Mouse (Mus musculus): Measurements from ENCODE around the gene Lipn. TPM values are rescaled to one million over a fixed set of nuclear protein-coding genes. Genes with fewer than 3 reads are reported as not detected.

Gene Lipn
- polyA plus RNA-seq, 1 experiment: not detected

DNA sequence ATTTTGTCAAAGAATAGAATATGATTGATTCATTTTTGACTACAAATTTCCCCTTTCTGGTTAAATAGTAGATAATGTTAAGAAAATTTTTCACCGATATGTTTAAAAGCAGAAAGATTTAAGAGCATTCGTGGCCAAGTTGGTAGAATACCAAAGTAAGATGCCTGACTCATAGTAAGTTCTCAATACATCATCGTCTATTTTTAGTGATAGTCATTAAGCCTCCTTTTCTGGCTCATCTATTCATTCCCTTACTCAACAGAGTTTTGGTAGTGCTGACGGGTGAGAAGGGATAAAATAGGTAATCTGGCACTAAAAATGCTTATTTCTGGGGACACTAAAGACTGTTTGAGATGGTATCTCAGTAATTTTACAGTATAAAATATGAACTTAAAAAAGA, 3.1 kb upstream of the Lipn start:
- TF ChIP-seq SRF (IDR thresholded peaks at IDR 0.05; ENCODE audit: control insufficient read depth, insufficient read length, low read depth) (no peak), MYOD1 (IDR thresholded peaks at IDR 0.05; ENCODE audit: control insufficient read depth in 1 of 3, insufficient read length in 2 of 3, low read depth in 2 of 3) (no peak), TCF3 (IDR thresholded peaks at IDR 0.05; ENCODE audit: insufficient read length, low read depth) (no peak), USF1 (IDR thresholded peaks at IDR 0.05; ENCODE audit: low read depth) (no peak), TCF12 (IDR thresholded peaks at IDR 0.05; ENCODE audit: insufficient read depth, poor library complexity, severe bottlenecking) (no peak), POLR2A (IDR thresholded peaks at IDR 0.05; ENCODE audit: insufficient read length, low read depth) (no peak), POLR2AphosphoS2 (IDR thresholded peaks at IDR 0.05; ENCODE audit: insufficient read length, low read depth) (no peak), E2F4 (IDR thresholded peaks at IDR 0.05; ENCODE audit: insufficient read depth) (no peak), MAX (IDR thresholded peaks at IDR 0.05; ENCODE audit: low read depth) (no peak), CEBPB (IDR thresholded peaks at IDR 0.05; ENCODE audit: insufficient read depth, poor library complexity, severe bottlenecking) (no peak), REST (IDR thresholded peaks at IDR 0.05; ENCODE audit: insufficient read depth, insufficient read length) (no peak), MYOG (IDR thresholded peaks at IDR 0.05; ENCODE audit: control insufficient read depth in 1 of 3, insufficient read depth in 1 of 3, insufficient read length in 2 of 3, low read depth in 2 of 3) (no peak)
- H3K4me2 ChIP-seq (ENCODE audit: low read depth): no peak overlapping the region
- no peaks in the 10 kb centered on the region for H3K27me3 ChIP-seq (ENCODE audit: control insufficient read depth, insufficient read depth, insufficient read length)

DNA sequence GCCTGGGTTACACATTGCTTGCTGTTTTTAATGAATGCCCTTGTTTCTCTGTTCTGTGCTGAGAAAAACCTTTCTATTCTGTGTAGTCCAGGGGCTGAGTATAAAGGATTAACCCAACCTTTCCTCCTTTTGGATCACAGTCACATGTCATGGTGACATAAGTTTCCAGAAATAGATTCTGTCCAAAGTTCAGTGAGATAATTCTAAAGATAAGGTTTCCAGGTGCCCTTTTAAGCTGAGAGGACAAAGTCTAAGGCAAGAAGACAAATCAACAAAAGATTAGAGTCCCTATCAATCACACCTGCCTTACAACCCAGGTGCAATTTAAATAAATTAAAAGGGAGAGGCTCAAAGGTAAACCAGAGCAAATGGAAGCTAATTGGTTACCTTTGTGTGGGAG, 7.1 kb downstream of the Lipn start:
- Histone ChIP-seq H3K4me3 (no peak overlapping the region), H3K4me2 (ENCODE audit: low read depth) (no peak overlapping the region), H3K79me2 (ENCODE audit: control insufficient read depth, insufficient read depth) (no peaks in the 10 kb centered on the region), H3ac (ENCODE audit: control insufficient read depth, insufficient read length) (no peak overlapping the region), H3K27me3 (ENCODE audit: control insufficient read depth, insufficient read depth, insufficient read length) (no peaks in the 10 kb centered on the region), H3K36me3 (ENCODE audit: control insufficient read depth, insufficient read depth) (no peaks in the 10 kb centered on the region)
- no peak for TF ChIP-seq USF1 (IDR thresholded peaks at IDR 0.05; ENCODE audit: low read depth)

More for the DNA sequence above, 3.1 kb upstream of the Lipn start:
- no peak overlapping the region for H3ac ChIP-seq (ENCODE audit: control insufficient read depth, insufficient read length)
- no peak overlapping the region for H3K4me3 ChIP-seq
- H3K36me3 ChIP-seq (ENCODE audit: control insufficient read depth, insufficient read depth): no peaks in the 10 kb centered on the region
- H3K79me2 ChIP-seq (ENCODE audit: control insufficient read depth, insufficient read depth): no peaks in the 10 kb centered on the region

DNA sequence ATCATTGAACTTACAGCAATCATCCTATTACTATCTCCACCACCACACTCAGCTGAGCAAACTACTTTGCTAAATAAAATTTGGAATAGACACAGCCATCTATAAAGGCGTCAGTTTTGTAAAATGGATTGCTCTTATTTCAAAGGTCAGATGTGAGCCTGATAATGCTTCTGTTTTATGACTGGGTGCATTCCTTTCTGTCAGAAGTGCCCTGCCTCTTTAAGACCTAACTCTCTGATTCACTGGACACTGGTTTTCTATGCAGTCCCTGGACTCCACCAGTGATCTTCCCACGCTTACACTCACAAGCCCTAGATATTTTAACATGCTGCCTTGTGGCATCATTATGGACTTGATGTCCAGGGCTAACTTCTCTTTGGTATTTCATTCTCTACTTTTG, 11.0 kb downstream of the Lipn start:
- Histone ChIP-seq H3K4me2 (ENCODE audit: low read depth) (no peak overlapping the region), H3K4me3 (no peak overlapping the region), H3K79me2 (ENCODE audit: control insufficient read depth, insufficient read depth) (no peaks in the 10 kb centered on the region), H3ac (ENCODE audit: control insufficient read depth, insufficient read length) (no peak overlapping the region), H3K27me3 (ENCODE audit: control insufficient read depth, insufficient read depth, insufficient read length) (no peaks in the 10 kb centered on the region), H3K36me3 (ENCODE audit: control insufficient read depth, insufficient read depth) (no peaks in the 10 kb centered on the region)
- no peak for TF ChIP-seq POLR2AphosphoS2 (IDR thresholded peaks at IDR 0.05; ENCODE audit: insufficient read length, low read depth)
- no peak for TF ChIP-seq TCF12 (IDR thresholded peaks at IDR 0.05; ENCODE audit: insufficient read depth, poor library complexity, severe bottlenecking)
- TF ChIP-seq SRF (IDR thresholded peaks at IDR 0.05; ENCODE audit: control insufficient read depth, insufficient read length, low read depth): no peak
- no peak for TF ChIP-seq MYOD1 (IDR thresholded peaks at IDR 0.05; ENCODE audit: control insufficient read depth in 1 of 3, insufficient read length in 2 of 3, low read depth in 2 of 3)
- no peak for TF ChIP-seq MAX (IDR thresholded peaks at IDR 0.05; ENCODE audit: low read depth)
- TF ChIP-seq MYOG (IDR thresholded peaks at IDR 0.05; ENCODE audit: control insufficient read depth in 1 of 3, insufficient read depth in 1 of 3, insufficient read length in 2 of 3, low read depth in 2 of 3): no peak
- TF ChIP-seq TCF3 (IDR thresholded peaks at IDR 0.05; ENCODE audit: insufficient read length, low read depth): no peak
- no peak for TF ChIP-seq REST (IDR thresholded peaks at IDR 0.05; ENCODE audit: insufficient read depth, insufficient read length)
- TF ChIP-seq POLR2A (IDR thresholded peaks at IDR 0.05; ENCODE audit: insufficient read length, low read depth): no peak
- no peak for TF ChIP-seq E2F4 (IDR thresholded peaks at IDR 0.05; ENCODE audit: insufficient read depth)
- TF ChIP-seq CEBPB (IDR thresholded peaks at IDR 0.05; ENCODE audit: insufficient read depth, poor library complexity, severe bottlenecking): no peak

DNA sequence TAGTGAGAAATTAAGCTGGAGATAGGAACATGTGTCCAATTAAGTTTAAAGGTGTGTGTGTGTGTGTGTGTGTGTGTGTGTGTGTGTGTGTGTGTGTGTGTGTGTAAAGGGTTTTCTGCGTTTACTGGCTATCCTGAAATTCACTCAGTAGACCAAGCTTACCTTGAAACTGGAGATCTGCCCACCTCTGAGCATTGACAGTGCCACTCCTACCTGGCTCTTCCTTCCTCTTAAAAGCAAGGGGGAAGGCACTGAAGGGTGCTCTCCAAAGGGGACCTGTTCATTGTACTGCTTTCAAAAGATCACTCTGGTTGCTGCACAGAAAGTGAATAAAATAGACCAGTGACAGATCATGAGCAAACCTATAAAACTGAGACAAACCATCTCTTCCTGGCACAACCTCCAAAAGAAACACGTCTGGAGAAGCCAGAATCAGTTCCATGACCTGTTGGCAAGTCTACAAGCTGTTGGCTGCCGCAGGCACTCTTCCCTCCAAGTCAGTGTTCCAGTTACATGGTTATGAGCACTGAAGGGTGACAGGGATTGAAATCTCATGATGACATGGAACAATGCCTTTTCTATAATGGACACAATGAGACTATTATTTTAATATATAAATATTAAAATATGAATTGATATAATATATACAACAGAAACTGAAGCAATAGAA, 22.0 kb downstream of the Lipn start:
- no peak overlapping the region for H3K4me3 ChIP-seq
- H3K36me3 ChIP-seq (ENCODE audit: control insufficient read depth, insufficient read depth): no peaks in the 10 kb centered on the region
- no peaks in the 10 kb centered on the region for H3K79me2 ChIP-seq (ENCODE audit: control insufficient read depth, insufficient read depth)
- H3K27me3 ChIP-seq (ENCODE audit: control insufficient read depth, insufficient read depth, insufficient read length): no peaks in the 10 kb centered on the region
- no peak for TF ChIP-seq POLR2A (IDR thresholded peaks at IDR 0.05; ENCODE audit: insufficient read length, low read depth)
- no peak overlapping the region for H3K4me2 ChIP-seq (ENCODE audit: low read depth)
- H3ac ChIP-seq (ENCODE audit: control insufficient read depth, insufficient read length): no peak overlapping the region

DNA sequence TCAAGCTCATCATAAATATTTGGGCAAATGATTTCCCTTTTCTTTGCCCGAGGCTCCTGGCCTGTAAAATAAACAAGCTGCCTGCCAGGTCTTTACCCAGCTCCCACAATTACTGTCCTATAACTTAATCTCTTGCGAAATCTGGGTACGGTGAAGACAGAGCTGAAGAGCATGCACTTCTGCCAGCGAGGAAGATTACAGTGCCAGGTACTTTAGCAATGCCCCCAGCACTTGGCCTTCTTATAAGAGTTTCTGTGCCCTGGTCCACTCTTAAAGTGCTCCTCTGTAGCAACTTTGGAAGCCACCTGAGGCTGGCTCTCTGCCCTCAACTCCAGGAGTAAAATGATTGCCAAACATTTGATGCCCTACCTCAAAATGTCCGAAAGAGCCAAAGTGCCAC, 28.2 kb downstream of the Lipn start:
- H3K36me3 ChIP-seq (ENCODE audit: control insufficient read depth, insufficient read depth): no peaks in the 10 kb centered on the region
- H3K27me3 ChIP-seq (ENCODE audit: control insufficient read depth, insufficient read depth, insufficient read length): no peaks in the 10 kb centered on the region
- H3K79me2 ChIP-seq (ENCODE audit: control insufficient read depth, insufficient read depth): no peaks in the 10 kb centered on the region
- H3ac ChIP-seq (ENCODE audit: control insufficient read depth, insufficient read length): no peak overlapping the region
- H3K4me3 ChIP-seq: no peak overlapping the region
- TF ChIP-seq CEBPB (IDR thresholded peaks at IDR 0.05; ENCODE audit: insufficient read depth, poor library complexity, severe bottlenecking) (no peak), SRF (IDR thresholded peaks at IDR 0.05; ENCODE audit: control insufficient read depth, insufficient read length, low read depth) (no peak), POLR2A (IDR thresholded peaks at IDR 0.05; ENCODE audit: insufficient read length, low read depth) (no peak), REST (IDR thresholded peaks at IDR 0.05; ENCODE audit: insufficient read depth, insufficient read length) (no peak), TCF3 (IDR thresholded peaks at IDR 0.05; ENCODE audit: insufficient read length, low read depth) (no peak), POLR2AphosphoS2 (IDR thresholded peaks at IDR 0.05; ENCODE audit: insufficient read length, low read depth) (no peak), E2F4 (IDR thresholded peaks at IDR 0.05; ENCODE audit: insufficient read depth) (no peak), MAX (IDR thresholded peaks at IDR 0.05; ENCODE audit: low read depth) (no peak), TCF12 (IDR thresholded peaks at IDR 0.05; ENCODE audit: insufficient read depth, poor library complexity, severe bottlenecking) (no peak), MYOD1 (IDR thresholded peaks at IDR 0.05; ENCODE audit: control insufficient read depth in 1 of 3, insufficient read length in 2 of 3, low read depth in 2 of 3) (no peak), USF1 (IDR thresholded peaks at IDR 0.05; ENCODE audit: low read depth) (no peak), MYOG (IDR thresholded peaks at IDR 0.05; ENCODE audit: control insufficient read depth in 1 of 3, insufficient read depth in 1 of 3, insufficient read length in 2 of 3, low read depth in 2 of 3) (no peak)
- no peak overlapping the region for H3K4me2 ChIP-seq (ENCODE audit: low read depth)
